Mouse (Mus musculus) liver, embryonic 16.5 days (tissue): Measurements from ENCODE around the gene Tspoap1. TPM values are rescaled to one million over a fixed set of nuclear protein-coding genes. Genes with fewer than 3 reads are reported as not detected.

ENCODE experiments used
- ATAC-seq: fragments of 200-750 bp; cut with Nextera tagmentation; 2 replicates; pipeline ENCODE4 v1.8.0; 2017; ENCODE audit warnings: low read depth, mild to moderate bottlenecking, moderate number of reproducible peaks, moderate library complexity
- H3K27ac ChIP-seq: fragments of 300-500 bp; sonication (generic); 2 replicates; pipeline ENCODE4 v1.5.1; 2014; ENCODE audit warnings: mild to moderate bottlenecking, low read length
- H3K27me3 ChIP-seq: fragments of 300-500 bp; sonication (generic); 2 replicates; pipeline ENCODE4 v1.6.1; 2014; ENCODE audit warnings: low read depth, low read length, mixed read lengths; ENCODE audit not compliant: control insufficient read depth, insufficient read depth
- H3K36me3 ChIP-seq: fragments of 300-500 bp; sonication (generic); 2 replicates; pipeline ENCODE4 v1.6.1; 2014; ENCODE audit warnings: mild to moderate bottlenecking; ENCODE audit not compliant: control insufficient read depth, insufficient read depth
- H3K4me1 ChIP-seq: fragments of 300-500 bp; sonication (generic); 2 replicates; pipeline ENCODE4 v1.6.1; 2014; ENCODE audit warnings: low read depth, low read length, mixed read lengths; ENCODE audit not compliant: control insufficient read depth
- H3K4me2 ChIP-seq: fragments of 300-500 bp; sonication (generic); 2 replicates; pipeline ENCODE4 v1.6.1; 2014; ENCODE audit warnings: low read depth, low read length, mixed read lengths
- H3K4me3 ChIP-seq: fragments of 300-500 bp; sonication (generic); 2 replicates; pipeline ENCODE4 v1.5.1; 2014; ENCODE audit warnings: low read depth, mild to moderate bottlenecking, low read length
- H3K9ac ChIP-seq: fragments of 300-500 bp; sonication (generic); 2 replicates; pipeline ENCODE4 v1.6.1; 2014; ENCODE audit warnings: low read depth, low read length
- H3K9me3 ChIP-seq: fragments of 300-500 bp; sonication (generic); replicated peaks from 2 replicates; pipeline ENCODE4 v1.6.1; 2016; ENCODE audit warnings: low read length; ENCODE audit not compliant: control insufficient read depth
- WGBS: fragments of 180-500 bp; shearing (Covaris S2); extraction: QIAGEN DNeasy Blood & Tissue Kit; methylation state at CpG from one replicate; pipeline ENCODE4 v1.1.7; 2014; ENCODE audit not compliant: insufficient replicate concordance; 5-methylcytosine and 5-hydroxymethylcytosine counted together
- polyA plus RNA-seq: library from polyadenylated mRNA; unstranded; fragments of >200 nt; fragmentation: Nextera tagmentation; extraction: Ambion mirVana; gene quantifications from 2 replicates; pipeline ENCODE4 v1.2.1, GENCODE M21; 2015

Tspoap1 gene
- polyA plus RNA-seq, 1 experiment from 2014 or later, result 2.7 TPM

- Histone ChIP-seq H3K36me3 (no peaks in the 10 kb centered on the region), H3K9me3 (no peaks in the 10 kb centered on the region), H3K9ac (no peak overlapping the region), H3K27ac (no peak overlapping the region), H3K4me1 (peaks cover 9% of the 10 kb centered on the region), H3K27me3 (no peaks in the 10 kb centered on the region; the same call in 1 of the 2 replicates), H3K4me3 (no peak overlapping the region; the same call in 1 of the 2 replicates), H3K4me2 (peak overlapping the region; percentile 54; the same call in 1 of the 2 replicates)
- no peak for ATAC-seq
- WGBS, result 51% methylated on average over 12 of the region's 12 CpGs
Observed at GRCm38 (mm10) chr11:87778915-87779314, 18.6 kb downstream of the Tspoap1 start.

GRCm38 (mm10) chr11:87779392-87779791 is 19.1 kb downstream of the Tspoap1 start:
- no peak overlapping the region for H3K4me2 ChIP-seq
- peaks cover 9% of the 10 kb centered on the region for H3K4me1 ChIP-seq
- 37% methylated on average over 4 of the region's 4 CpGs for WGBS
- H3K36me3 ChIP-seq, result no peaks in the 10 kb centered on the region
- H3K9ac ChIP-seq, result no peak overlapping the region
- H3K9me3 ChIP-seq, result no peaks in the 10 kb centered on the region
- no peak overlapping the region for H3K27ac ChIP-seq
- no peaks in the 10 kb centered on the region; the same call in 1 of the 2 replicates for H3K27me3 ChIP-seq
- no peak for ATAC-seq
- H3K4me3 ChIP-seq, result no peak overlapping the region

DNA sequence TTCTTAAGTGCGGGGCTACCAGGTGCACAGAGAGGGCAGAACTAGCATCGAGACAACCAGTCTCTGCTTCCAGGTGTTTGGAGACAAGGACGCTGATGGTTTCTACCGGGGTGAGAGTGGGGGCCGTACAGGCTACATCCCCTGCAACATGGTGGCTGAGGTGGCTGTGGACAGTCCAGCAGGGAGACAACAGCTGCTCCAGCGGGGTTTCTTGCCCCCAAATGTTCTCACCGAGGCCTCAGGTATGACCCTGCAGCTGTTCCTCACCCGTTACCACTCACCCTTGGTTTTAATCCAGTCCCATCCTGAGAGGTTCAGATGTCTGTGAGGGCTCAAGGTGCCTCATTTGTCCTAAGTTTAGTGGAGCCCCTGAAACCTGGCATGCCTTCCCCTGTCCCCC is 19.8 kb downstream of the Tspoap1 start:
- no peak for ATAC-seq
- 69% methylated on average over 8 of the region's 8 CpGs for WGBS
- no peaks in the 10 kb centered on the region; the same call in 1 of the 2 replicates for H3K27me3 ChIP-seq
- H3K9me3 ChIP-seq, result no peaks in the 10 kb centered on the region
- H3K4me3 ChIP-seq, result no peak overlapping the region
- no peak overlapping the region for H3K4me2 ChIP-seq
- no peaks in the 10 kb centered on the region for H3K36me3 ChIP-seq
- H3K4me1 ChIP-seq, result peaks cover 9% of the 10 kb centered on the region
- no peak overlapping the region for H3K9ac ChIP-seq
- no peak overlapping the region for H3K27ac ChIP-seq

DNA sequence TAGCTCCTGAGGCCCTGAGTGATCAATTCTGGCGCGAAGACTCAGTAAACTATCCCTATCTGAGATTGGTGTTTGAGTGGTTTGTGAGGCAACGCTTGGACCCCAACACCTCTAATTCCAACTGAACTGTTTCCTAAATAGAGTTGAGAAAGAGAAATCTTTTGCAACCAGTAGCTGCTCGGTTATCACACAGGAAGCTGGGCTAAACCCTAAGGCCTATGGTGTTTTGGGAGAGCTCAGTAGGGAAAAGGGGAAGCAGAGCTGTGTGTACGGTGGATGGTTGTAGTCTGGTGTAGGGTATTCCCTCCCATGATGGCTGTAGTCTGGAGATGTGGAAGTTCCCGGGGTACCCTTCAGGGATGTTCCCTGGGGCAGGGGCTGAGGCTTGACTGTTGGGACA is 29.7 kb downstream of the Tspoap1 start:
- no peaks in the 10 kb centered on the region for H3K27me3 ChIP-seq
- H3K4me2 ChIP-seq, result no peak overlapping the region
- no peak for ATAC-seq
- no peak overlapping the region for H3K27ac ChIP-seq
- H3K9me3 ChIP-seq, result no peaks in the 10 kb centered on the region
- 23% methylated on average over 6 of the region's 6 CpGs for WGBS
- H3K36me3 ChIP-seq, result no peaks in the 10 kb centered on the region
- no peak overlapping the region for H3K4me3 ChIP-seq
- H3K9ac ChIP-seq, result no peak overlapping the region
- no peaks in the 10 kb centered on the region for H3K4me1 ChIP-seq

GRCm38 (mm10) chr11:87793460-87793859 is 33.1 kb downstream of the Tspoap1 start, which contains the start of gene Mpo:
Mpo (plus strand) TSS chr11:87793581.
- no peaks in the 10 kb centered on the region for H3K9me3 ChIP-seq
- 6% methylated on average over 3 of the region's 3 CpGs for WGBS
- ATAC-seq, result peak; percentile 11; the same call in 1 of the 2 replicates
- no peaks in the 10 kb centered on the region for H3K27me3 ChIP-seq
- H3K9ac ChIP-seq, result no peak within 1 kb of the TSS
- H3K4me3 ChIP-seq, result no peak within 1 kb of the TSS
- no peaks in the 10 kb centered on the region for H3K4me1 ChIP-seq
- no peak within 1 kb of the TSS for H3K27ac ChIP-seq
- no peak within 1 kb of the TSS for H3K4me2 ChIP-seq
- no peaks in the 10 kb centered on the region for H3K36me3 ChIP-seq

- H3K4me3 ChIP-seq, result no peak overlapping the region
- no peaks in the 10 kb centered on the region for H3K9me3 ChIP-seq
- no peak overlapping the region for H3K27ac ChIP-seq
- no peak overlapping the region for H3K9ac ChIP-seq
- no peak overlapping the region for H3K4me2 ChIP-seq
- no peak for ATAC-seq
- no peaks in the 10 kb centered on the region for H3K27me3 ChIP-seq
- WGBS, result 68% methylated on average over 22 of the region's 22 CpGs
- no peaks in the 10 kb centered on the region for H3K36me3 ChIP-seq
- H3K4me1 ChIP-seq, result no peaks in the 10 kb centered on the region
Observed at GRCm38 (mm10) chr11:87801711-87802275, 41.5 kb downstream of the Tspoap1 start.

DNA sequence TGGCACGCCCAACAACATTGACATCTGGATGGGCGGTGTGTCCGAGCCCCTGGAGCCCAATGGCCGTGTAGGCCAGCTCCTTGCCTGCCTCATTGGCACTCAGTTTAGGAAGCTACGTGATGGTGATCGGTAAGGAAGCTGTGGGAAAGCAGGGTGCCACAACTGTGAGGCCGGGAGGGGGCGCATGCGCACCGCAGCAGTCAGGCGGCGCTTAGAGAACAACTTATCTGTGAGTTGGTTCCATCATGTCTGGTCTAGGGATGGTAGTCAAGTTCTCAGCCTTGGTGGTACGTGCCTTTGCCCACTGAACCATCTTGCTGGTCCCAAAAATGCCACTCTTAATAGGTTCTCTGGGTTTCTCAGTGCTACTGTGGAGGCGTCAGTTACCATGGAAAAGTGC is 42.3 kb downstream of the Tspoap1 start:
- Histone ChIP-seq H3K27me3 (no peaks in the 10 kb centered on the region), H3K4me2 (no peak overlapping the region), H3K36me3 (no peaks in the 10 kb centered on the region), H3K4me3 (no peak overlapping the region), H3K9me3 (no peaks in the 10 kb centered on the region), H3K4me1 (no peaks in the 10 kb centered on the region), H3K27ac (no peak overlapping the region), H3K9ac (no peak overlapping the region)
- WGBS, result 46% methylated on average over 14 of the region's 14 CpGs
- no peak for ATAC-seq

DNA sequence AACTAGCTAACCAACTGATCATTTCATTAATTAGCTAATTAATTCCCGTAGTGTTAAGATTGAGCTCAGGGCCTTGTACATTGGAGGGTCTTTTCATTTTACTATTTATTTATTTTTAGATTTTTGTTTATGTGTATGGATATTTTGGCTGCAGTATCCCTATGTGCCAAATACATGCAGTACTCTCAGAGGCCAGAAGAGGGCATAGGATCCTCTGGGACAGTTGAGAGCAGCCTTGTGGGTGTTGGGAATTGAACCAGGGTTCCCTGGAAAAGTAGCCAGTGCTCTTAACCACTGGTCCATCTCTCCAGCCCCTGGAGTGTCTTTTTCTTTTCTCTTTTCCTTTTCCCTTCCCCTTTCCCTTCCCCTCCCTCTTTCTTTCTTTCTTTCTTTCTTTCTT is 45.1 kb downstream of the Tspoap1 start:
- no peak overlapping the region for H3K9ac ChIP-seq
- H3K4me2 ChIP-seq, result no peak overlapping the region
- no peaks in the 10 kb centered on the region for H3K4me1 ChIP-seq
- no peak overlapping the region for H3K27ac ChIP-seq
- no peaks in the 10 kb centered on the region for H3K9me3 ChIP-seq
- no peak for ATAC-seq
- H3K4me3 ChIP-seq, result no peak overlapping the region
- H3K27me3 ChIP-seq, result no peaks in the 10 kb centered on the region
- H3K36me3 ChIP-seq, result no peaks in the 10 kb centered on the region
- 39% methylated on average over 1 of the region's 1 CpGs for WGBS

DNA sequence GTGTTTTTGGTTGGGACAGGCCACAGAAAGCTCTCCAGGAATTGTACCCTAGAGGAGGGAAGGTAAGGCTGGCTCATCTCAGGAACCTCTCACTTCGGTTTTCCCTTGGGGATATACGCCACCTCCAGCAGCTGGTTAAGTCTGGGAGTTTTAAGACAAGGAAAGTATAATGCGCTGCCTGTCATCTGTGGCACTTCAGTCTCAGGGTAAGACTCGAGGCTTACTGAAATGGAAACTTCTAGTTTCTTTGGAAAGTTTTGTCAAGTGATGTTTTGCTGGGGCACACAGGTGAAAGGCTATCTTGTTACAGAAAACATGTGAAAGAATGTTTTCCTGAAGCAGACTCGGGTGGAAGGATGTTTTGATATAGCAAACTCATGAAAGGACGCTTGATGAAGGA is 47.1 kb downstream of the Tspoap1 start:
- Histone ChIP-seq H3K36me3 (no peaks in the 10 kb centered on the region), H3K4me2 (no peak overlapping the region), H3K27ac (no peak overlapping the region), H3K4me1 (no peaks in the 10 kb centered on the region), H3K27me3 (no peaks in the 10 kb centered on the region), H3K9ac (no peak overlapping the region), H3K4me3 (no peak overlapping the region), H3K9me3 (no peaks in the 10 kb centered on the region)
- ATAC-seq, result no peak
- WGBS, result 61% methylated on average over 6 of the region's 6 CpGs
